Mouse (Mus musculus) activated CD4-positive, CD25-positive, alpha-beta regulatory T cell, adult 4 months (primary cell): ENCODE results near the gene Xrra1. TPM values are rescaled to one million over a fixed set of nuclear protein-coding genes. Genes with fewer than 3 reads are reported as not detected.

Source experiments
- ATAC-seq: one replicate; pipeline ENCODE4 v1.8.0; 2017
- polyA plus RNA-seq, 2 experiments: library from polyadenylated mRNA; unstranded; fragments of 100-300 nt; shearing (Covaris generic); gene quantifications; one replicate each; pipeline ENCODE4 v1.2.1; 2017

The Xrra1 gene
- under 1 TPM; 0.32 to 0.34 TPM for polyA plus RNA-seq

DNA sequence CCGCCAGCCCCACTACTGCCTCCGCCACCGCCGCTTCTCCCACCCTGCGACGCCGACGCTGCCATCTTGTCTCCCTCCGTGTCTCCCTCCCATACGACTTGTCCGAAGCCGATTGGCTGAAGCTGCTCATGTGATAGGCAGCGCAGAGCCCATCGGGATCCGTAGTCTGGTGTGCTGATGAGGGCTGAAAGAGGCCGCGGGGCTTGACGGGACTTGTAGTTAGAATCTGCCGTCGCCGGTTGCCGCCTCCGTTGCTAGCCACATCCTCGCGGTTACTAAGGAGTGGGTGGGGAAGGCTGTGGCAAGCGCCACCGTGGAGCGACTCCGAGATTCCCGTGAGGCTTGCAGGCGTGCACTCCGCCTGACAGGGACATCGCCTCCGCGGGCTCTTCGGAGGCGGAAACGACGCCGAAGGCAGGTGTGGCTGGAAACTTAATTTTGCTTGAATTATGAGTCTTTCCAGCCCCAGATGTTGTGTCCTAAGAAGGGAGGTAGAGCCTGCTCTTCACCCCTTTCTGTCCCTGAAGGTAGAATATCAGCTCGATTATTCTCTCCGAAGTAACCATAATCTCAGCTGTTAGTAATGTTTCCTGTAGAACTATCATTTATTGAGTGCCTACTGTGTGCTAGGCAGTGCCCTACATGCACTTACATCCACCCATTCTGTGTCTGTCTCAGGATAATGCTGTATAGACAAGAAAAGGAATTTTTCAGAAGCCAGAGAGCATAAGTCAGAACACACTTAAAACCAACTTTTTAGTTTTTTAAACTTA is at the start of gene Xrra1:
Xrra1 (plus strand) TSS at position 304 of the 773 bp plus-strand sequence.
- peak; percentile 84 for ATAC-seq

DNA sequence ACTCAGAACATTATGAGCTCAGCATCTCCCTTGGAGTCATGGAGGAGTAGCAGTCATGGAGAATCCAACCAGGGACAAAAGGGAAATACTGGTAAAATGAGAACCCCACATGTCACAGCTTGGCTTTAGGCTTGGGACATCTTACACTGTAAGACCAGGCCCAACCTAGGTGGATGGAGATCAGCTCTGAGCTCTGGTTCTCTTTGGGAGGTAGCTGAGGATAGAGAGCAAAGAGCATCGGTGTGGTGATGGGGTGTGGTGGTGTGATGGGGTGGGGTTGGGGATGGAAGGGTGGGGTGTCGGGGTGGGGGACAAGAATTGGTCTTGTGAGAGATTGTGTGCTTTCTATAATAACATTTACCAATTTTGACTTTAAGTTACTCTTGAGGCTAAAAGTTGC is 48.1 kb upstream of the Xrra1 start:
- no peak for ATAC-seq

DNA sequence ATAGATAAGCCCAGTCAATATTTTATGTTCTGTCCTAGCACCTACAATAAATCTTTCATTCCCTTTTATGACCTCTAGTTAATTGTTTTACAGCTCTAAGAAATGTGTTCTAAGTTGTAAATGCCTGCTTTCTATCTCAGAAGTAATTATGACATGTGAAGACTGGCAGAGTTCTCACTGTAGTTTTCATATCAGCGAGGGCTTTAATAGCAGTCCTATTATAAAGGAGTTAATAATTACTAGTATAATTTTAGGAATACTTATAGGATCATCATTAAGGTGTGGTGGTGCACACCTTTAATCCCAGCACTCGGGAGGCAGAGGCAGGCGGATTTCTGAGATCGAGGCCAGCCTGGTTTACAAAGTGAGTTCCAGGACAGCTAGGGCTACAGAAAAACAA is 47.3 kb upstream of the Xrra1 start:
- no peak for ATAC-seq

DNA sequence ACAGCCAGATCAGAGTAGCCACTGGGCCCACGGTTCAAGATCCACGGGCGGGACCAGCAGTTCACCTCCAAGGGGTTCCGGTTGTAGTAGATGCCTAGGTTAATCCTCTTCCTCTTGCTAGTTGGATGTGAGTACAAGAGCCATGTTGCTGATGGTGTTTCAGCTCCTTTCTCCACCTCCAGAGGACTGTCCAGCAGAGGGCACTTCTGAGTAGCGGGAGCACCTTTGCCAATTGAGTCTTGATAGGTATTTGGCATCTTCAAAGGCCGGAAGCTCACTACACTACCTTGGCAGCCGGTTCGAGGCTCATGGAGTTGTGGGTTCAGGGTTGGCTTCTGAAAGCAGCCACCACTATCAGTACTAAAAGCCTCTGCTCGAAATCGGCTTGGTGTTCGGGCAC is 45.5 kb upstream of the Xrra1 start:
- ATAC-seq: peak; percentile 14

DNA sequence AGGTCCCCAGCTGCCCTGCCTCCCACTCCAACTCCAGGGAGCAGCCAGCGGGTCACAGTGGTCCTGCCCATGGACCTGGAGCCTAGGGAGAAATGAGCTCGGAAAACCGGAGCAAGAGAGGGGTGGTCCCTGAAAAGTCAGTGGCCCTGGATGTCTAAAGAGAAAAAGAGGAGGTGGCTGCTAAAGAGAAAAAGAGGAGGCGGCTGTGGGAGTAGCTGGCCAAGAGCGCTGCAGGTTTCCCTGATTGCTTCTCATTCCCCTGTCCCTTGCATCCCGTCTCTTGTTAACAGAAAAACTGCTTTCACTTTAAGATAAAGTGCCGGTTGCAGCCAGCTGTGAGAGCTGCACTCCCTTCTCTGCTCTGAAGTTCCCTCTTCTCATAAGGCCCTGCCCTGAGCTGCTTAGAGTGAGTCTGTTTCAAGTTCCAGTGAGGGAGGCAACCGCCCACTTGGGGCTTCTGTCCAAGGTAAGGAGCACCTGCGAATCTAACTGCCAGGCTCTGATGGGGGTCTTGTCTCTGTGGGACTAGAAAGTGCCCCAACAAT is 40.7 kb upstream of the Xrra1 start:
- ATAC-seq: peak; percentile 27

DNA sequence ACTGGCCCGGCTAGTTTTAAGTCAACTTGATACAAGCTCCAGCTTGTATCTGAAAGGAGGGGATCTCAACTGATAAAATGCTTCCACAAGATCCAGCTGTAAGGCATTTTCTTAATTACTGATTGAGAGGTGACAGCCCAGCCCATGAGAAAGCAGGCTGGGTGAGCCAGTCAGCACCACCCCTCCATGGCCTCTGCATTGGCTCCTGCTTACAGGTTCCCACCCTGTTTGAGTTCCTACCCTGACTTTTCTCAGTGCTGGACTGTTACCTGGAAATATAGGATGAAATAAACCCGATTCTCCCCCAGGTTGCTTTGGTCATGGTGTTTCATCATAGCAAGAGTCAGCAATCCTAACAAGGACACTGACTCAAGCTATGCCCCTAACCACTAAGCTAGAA is 37.0 kb upstream of the Xrra1 start:
- ATAC-seq: no peak

DNA sequence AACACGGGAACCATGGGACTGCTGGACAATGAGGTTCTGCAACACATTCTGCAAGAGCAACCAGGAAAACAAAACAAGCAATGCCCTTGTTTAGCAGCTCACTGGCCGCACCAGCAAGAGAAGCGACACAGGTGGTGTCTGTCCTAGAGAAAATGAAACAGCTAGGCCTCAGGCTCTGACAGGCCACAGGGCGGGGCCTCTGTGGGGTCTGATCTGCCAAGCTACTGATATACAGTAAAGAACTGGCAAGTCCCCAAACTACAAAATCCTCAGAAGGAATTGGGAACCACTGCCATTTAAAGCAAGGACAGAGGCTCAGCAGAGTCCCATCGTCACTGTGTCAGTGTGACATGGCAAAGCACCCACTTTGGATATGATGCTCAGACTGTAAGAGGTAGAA is 36.5 kb upstream of the Xrra1 start:
- peak; percentile 72 for ATAC-seq

DNA sequence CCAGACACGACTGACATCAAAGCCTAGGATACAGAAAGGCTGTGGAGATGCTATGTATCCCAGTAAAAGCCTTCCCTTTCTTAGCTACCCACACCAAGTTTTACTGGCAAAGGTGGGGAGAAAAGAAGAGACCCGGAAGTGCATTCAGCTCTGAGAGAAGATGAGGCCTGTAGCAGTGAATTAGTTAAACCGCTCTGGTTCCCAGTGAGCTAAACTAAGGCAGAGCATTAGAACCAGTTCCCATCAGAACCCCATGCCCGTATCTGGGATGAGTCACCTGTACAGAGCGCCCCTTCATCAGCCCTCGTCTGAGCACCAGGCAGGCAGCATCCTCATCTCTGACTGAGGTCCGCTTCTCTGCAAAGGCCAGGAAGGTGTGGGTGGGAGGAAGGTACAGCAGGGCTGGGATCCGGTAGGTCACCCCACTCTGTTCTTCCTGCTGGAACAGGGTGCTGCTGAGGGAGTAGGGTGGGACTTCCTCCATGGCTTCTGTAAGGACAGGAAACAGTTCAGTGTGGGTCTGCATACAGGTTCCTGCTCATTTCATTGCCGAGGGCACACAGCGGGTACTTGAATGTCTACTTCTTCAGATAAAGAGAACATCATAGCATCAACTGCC is 35.8 kb upstream of the Xrra1 start:
- peak; percentile 46 for ATAC-seq

DNA sequence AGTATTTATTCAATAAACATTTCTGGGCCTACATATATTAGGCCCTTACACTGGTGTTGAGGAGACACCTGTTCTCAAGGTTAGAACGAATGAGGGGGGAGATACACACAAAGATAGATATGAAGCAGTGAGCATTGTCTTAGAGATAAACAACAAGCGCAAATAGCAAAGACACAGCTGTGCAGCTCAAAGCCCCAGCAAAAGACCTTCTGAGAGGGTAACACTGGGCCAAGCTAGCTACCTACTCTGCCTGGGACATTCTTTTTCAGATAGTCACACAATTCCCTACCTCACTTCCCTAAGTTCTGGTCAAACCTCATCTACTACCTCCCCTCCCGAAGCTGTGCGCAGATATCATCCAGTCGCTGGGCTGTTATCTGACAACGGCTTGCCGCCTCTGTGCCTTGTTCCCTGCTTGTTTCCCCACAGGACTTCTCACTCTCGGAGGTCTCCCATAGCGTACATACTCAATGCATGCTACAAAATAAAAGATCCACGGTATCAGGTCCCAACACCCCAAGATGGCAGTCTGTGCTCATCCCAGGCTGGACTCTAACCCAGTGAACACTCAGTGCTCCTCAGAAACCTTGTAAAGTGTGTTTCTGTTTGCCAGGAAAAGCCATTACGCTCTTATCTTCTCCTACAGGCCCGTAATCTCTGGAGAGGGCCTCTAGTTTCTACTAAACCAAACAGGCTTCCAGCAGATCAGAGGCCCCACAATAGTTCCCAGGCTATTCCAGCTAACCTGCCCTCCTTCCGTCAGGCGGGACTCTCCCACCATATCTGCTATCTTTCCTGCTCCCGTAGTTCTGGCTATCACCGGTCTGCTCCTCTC is 34.0 kb upstream of the Xrra1 start:
- ATAC-seq: no peak

DNA sequence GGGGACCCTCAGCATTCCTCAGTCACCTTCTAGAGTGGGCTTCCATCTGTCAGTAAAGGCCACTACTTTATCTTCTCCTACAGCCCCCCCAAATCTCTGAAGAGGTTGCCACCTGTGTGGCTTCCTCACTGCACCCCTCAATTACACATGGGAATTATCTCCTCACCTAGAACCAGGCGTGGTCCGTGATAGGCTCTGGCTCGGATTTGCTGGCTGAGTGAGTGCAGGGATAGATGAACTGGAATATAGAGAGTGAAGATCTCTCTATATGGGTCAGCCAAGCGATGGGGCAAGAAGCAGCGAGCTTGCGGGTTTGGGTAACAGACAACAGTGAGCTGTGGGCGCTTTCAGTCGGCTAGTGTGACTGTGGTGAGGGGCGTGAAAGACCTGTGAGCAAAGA is 33.4 kb upstream of the Xrra1 start:
- no peak for ATAC-seq

DNA sequence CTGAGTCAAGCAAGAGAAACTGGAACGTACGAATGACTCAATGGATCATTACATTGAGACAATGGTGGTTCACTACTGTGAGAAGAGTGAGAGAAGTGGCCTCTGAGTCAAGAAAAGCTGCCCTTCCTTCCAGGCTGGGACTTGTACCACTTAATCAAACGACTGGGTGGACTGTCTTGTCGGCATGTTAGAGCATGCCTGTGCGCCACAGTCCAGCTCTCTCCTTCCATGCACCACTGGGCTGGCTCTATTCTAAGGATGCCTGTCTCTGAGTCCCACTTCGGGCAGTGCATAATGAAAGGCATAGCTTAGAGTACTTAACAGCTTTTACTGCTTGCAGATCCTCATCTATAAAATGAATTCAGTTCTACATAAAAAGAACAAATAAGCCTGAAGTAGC is 32.8 kb upstream of the Xrra1 start:
- ATAC-seq: no peak

DNA sequence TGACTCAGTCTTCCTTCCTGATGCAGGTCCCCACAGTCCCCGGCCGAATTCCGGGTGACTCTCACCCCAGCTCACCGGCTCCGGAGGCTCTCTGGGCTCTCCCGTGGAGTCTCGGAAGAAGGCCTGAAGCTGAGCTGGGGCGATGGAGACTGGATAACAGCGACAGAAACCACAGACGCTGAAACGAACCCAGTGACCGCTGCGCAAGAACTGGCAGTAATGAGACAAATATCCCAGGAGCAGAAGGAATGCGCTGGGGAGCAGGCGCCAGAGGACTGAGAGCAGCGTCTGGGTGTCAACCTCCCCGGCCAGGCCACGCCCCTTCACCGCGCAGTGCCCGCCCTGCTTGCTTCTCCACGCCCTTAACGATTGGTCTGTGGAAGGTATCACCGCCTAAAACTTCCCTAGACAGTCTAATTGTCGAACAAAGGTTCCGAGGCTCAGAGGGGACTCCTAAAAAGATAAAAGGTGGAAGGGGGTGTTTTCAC is 30.8 kb upstream of the Xrra1 start, which contains the start of gene Neu3:
Neu3 (minus strand) TSS at position 335 of the 488 bp plus-strand sequence.
- ATAC-seq: peak; percentile 95

DNA sequence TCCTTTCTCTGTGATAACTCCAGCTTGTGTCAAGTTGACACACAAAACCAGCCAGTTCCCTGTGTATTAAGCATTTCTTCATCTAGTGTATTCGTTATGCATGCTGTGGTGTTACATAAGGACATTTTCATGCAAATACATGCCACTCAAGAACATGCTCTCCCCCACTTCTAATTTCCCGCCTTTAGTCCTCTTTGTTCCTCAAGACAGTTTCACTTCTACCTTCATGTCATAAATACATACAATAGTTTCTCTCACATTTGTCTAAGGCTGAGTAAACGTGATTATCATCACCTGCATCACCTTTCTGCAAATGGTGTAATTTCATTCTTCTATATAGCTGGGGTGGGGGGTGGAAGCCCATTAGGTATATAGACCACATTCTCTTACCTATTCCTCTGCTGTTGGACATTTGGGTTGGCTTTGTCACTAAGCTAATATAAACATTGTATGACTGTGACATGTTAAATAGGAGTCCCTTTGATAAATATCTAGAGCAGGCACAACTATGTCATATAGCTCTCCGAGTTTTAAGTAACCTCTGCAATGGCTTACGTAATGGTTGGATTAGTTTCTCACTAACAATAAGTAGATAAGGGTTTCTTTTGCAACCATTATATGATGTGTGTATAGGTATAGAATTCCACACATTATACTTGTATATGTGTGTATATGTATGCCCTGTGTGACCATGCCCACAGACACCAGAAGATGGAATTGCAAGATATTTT is 25.6 kb upstream of the Xrra1 start:
- peak; percentile 27 for ATAC-seq

DNA sequence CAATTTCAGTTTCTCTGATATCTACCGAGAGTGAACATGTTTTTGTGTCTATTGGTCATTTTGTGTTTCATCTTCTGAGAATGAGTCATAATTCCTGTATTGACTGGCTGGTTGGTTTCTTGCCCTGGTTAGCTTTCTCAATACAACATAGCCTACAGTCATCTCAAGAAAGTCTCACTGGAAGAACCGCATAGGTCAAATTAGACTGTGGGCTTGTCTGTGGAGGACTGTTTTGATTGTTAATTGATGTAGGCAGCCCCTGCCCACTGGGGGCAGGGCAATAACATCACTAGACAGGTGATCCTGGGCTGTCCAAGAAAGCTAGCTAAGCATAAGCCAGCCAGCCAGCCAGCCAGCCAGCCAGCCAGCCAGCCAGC is 25.1 kb upstream of the Xrra1 start:
- ATAC-seq: peak; percentile 87

DNA sequence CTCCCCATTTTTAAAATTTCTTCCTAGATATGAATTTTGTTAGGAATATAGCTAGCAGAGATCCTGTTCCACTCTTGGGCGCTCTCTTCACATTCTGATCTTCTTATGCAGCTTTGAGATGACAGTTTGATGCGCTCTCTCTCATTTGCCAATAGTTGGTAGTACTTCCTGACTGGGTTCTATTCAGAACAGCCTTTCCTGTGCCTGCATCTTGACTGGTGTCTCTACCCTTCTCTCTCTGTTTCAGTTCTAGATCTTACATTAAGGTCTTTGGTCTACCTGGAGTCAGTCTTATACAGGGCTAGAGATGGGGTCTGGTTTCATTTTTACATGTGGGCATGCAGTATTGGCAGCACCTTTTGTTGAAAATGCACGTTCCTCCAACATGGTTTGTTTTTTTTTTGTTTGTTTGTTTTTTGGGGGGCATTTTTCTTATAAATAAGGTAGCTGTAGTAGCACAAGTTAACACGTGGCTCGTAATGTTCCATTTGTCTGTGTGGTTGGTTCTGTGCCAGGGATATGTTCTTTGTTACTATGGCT is 24.5 kb upstream of the Xrra1 start:
- no peak for ATAC-seq

DNA sequence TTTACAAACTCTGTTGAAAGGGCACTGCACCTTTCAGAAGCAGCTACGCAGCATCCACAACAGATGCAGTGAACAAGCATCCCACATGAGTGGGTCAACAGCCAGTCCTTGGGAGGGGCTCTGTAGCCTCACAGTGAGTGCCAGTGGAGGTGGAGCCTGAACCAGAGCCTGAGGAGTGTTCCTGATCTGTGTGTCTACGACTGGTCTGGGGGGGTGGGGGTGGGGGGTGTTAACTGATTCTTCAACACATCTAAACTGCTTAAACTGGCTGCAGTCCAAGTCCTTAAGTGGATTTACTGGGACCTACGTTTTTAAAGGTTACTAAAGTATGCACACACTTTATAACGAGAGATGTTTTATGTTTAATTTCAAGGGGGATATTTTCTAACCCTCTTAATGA is 22.1 kb upstream of the Xrra1 start:
- no peak for ATAC-seq

DNA sequence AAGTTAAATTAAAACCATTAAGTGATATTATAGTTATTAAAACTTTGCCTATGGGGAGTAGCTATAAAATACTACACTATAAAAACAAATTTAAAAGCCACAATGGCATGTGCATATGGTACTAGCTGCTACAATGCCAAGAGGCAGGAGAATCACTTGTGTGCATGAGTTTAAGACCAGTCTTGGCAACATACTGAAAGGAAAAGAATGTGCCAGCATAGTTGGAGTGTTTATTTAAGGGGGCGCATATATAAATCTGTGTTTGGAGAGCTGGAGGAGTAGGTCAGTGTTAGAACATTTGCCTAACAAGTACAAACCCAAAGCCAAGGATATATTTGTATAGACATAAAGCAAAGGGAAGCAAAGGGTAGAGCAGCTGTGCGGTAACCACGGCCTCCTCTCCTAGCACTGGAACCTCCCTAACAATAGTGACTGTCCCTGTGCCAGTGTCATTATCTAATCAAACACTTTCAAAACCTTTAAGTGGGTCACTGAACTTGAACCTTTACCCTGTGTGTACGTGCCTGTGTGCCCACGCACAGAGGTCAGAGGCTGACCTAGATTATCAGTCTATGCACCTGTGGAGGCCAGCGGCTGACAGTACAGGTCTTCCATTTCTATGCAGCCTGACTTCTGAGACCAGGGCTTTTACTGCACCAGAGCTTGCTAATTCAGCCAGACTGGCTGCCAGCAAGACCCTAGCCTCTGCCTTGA is 21.4 kb upstream of the Xrra1 start:
- ATAC-seq: no peak

DNA sequence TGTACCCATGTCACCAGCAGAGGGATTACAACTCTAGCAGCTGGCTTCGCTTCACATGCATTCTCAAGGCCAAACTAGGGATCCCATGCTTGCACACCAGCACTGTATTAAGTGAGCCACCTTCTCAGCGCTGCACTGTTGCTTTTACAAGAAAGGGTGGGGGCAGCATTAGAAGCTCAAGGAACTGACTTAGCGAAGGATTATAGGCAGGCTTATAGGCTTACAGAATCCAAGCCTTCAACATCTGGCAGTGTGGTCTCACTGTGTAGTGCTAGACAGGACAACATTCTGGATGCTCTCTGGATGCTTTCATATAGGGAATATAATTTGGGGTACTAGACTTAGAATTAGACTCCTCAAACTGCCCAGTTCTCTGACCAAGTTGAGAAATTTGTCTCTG is 20.7 kb upstream of the Xrra1 start:
- no peak for ATAC-seq

DNA sequence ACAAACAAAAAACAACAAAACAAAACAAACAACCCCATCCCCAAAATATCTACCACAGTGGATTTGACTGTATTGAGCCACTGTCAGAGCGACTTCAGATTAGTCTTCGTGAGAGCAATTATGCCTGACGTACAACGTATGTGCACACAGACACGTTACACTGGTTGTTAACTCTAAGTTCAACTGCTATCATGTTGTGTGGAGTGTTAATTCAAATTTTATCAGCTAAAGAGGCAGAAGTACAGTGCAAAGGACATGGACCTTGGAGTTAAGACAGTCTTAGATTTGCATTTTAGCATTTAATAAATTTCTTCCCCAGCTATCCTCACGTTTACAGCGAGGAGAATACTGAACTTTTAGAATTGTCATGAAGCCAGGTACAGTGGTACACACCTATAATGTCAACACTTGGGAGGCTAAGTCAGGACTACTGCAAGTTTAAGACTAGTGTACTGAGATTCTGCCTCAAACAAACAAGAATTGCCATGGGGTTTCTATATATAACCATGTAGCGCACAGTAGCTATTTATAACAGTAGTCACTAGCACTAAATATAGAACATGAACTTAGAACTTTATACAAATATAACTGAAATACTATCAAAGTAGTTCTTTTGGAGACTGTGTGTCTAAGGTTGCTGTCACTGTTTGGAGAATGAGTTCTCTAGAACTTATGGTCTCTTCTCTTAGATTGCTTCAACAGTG is 13.2 kb upstream of the Xrra1 start:
- no peak for ATAC-seq

DNA sequence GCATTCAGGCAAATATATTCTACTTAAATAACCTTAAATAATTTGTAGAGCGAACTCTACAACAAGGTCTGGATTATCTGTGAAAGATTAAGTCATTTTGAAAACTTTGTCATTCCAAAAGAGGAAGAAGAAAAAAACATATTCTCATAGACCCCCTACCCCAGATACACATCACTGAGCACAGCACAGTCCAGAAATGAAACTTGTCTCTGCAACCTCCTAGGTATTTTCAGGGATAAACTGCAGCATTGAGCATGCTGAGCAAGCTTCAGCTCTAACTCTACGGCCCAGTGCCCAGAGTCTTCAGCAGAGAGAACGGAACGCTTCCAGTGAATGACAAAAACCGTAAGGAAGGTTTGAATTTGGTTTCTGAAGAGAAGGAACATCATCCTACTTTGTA is 8.4 kb upstream of the Xrra1 start:
- no peak for ATAC-seq

DNA sequence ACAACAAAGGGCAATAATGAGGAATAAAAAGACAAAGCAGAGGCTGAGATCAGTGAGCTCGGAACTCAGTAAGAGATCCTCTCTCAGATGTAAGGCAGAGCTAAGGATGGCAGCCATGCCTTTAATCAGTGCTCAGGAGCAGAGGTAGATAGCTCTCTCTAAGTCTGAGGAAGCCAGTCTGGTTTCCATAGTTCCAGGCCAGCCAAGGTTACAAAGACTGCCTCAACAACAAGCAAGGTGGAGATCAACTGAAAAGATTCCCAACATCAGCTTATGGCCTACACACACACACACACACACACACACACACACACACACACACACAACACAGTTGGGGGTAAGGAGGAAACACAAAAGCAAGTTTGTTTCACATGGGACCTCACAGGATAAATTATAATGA is 7.8 kb upstream of the Xrra1 start:
- ATAC-seq: no peak
